Mouse (Mus musculus): ENCODE results near the gene Rgs6. TPM values are rescaled to one million over a fixed set of nuclear protein-coding genes. Genes with fewer than 3 reads are reported as not detected.

The Rgs6 gene
- polyA plus RNA-seq, 2 experiments: 0.07 to 0.20 TPM

- Histone ChIP-seq H3K27me3 (ENCODE audit: control insufficient read depth, insufficient read depth, low read length) (no peaks in the 10 kb centered on the region), H3K27ac (peak overlapping the region; percentile 33), H3K4me1 (replicated peaks; ENCODE audit: control insufficient read depth in 2 of 2, insufficient read depth in 2 of 2, low read length in 1 of 2) (peaks cover 31% of the 10 kb centered on the region in 2 experiments), H3K36me3 (replicated peaks; ENCODE audit: control insufficient read depth, insufficient read depth, low read depth) (no peaks in the 10 kb centered on the region), H3K9ac (replicated peaks) (peak overlapping the region; percentile 16; the same call in 1 of the 2 replicates), H3K4me2 (ENCODE audit: low read depth) (peak overlapping the region; percentile 7), H3K4me3 (ENCODE audit: insufficient read depth in 1 of 2, low read depth in 2 of 2, low read length in 2 of 2) (no peak overlapping the region), H3K9me3 (ENCODE audit: control insufficient read depth, low read length) (no peaks in the 10 kb centered on the region)
- peak; percentile 82 for ATAC-seq (ENCODE audit: insufficient read depth)
- WGBS (ENCODE audit: insufficient replicate concordance): 10% methylated on average over 3 of the region's 3 CpGs
- DNase-seq (ENCODE audit: low read depth in 3 of 3, low spot score in 3 of 3): peak; percentile 36 to 49 (median 42)
- TF ChIP-seq CTCF (IDR thresholded peaks at IDR 0.05; ENCODE audit: low read depth) (no peak), EP300 (IDR thresholded peaks at IDR 0.05; ENCODE audit: low read depth) (peak; percentile 40)
Observed at GRCm38 (mm10) chr12:83143071-83143470, 555.0 kb downstream of the Rgs6 start.

GRCm38 (mm10) chr12:83143574-83143973 lies 555.5 kb downstream of the Rgs6 start:
- TF ChIP-seq EP300 (IDR thresholded peaks at IDR 0.05; ENCODE audit: low read depth) (no peak), CTCF (IDR thresholded peaks at IDR 0.05; ENCODE audit: low read depth) (no peak)
- no peak overlapping the region for H3K4me2 ChIP-seq (ENCODE audit: low read depth)
- peak overlapping the region; percentile 30 for H3K27ac ChIP-seq
- H3K36me3 ChIP-seq (replicated peaks; ENCODE audit: control insufficient read depth, insufficient read depth, low read depth): no peaks in the 10 kb centered on the region
- ATAC-seq (ENCODE audit: insufficient read depth) (no peak), DNase-seq (ENCODE audit: low read depth in 3 of 3, low spot score in 3 of 3) (no peak)
- 67% methylated on average over 1 of the region's 1 CpGs for WGBS (ENCODE audit: insufficient replicate concordance)
- H3K9ac ChIP-seq (replicated peaks): peak overlapping the region; percentile 16; the same call in 1 of the 2 replicates
- H3K27me3 ChIP-seq (ENCODE audit: control insufficient read depth, insufficient read depth, low read length): no peaks in the 10 kb centered on the region
- peaks cover 31% of the 10 kb centered on the region in 2 experiments for H3K4me1 ChIP-seq (replicated peaks; ENCODE audit: control insufficient read depth in 2 of 2, insufficient read depth in 2 of 2, low read length in 1 of 2)
- H3K4me3 ChIP-seq (ENCODE audit: insufficient read depth in 1 of 2, low read depth in 2 of 2, low read length in 2 of 2): no peak overlapping the region
- no peaks in the 10 kb centered on the region for H3K9me3 ChIP-seq (ENCODE audit: control insufficient read depth, low read length)

- Histone ChIP-seq H3K36me3 (replicated peaks; ENCODE audit: control insufficient read depth, insufficient read depth, low read depth) (no peaks in the 10 kb centered on the region), H3K4me2 (ENCODE audit: low read depth) (no peak overlapping the region), H3K27me3 (ENCODE audit: control insufficient read depth, insufficient read depth, low read length) (no peaks in the 10 kb centered on the region), H3K9me3 (ENCODE audit: control insufficient read depth, low read length) (no peaks in the 10 kb centered on the region), H3K4me3 (ENCODE audit: insufficient read depth in 1 of 2, low read depth in 2 of 2, low read length in 2 of 2) (no peak overlapping the region), H3K4me1 (replicated peaks; ENCODE audit: control insufficient read depth in 2 of 2, insufficient read depth in 2 of 2, low read length in 1 of 2) (peaks cover 31% of the 10 kb centered on the region in 2 experiments), H3K9ac (replicated peaks) (no peak overlapping the region), H3K27ac (no peak overlapping the region)
- 74% methylated on average over 3 of the region's 3 CpGs for WGBS (ENCODE audit: insufficient replicate concordance)
- DNase-seq (ENCODE audit: low read depth in 3 of 3, low spot score in 3 of 3): no peak
- TF ChIP-seq CTCF (IDR thresholded peaks at IDR 0.05; ENCODE audit: low read depth) (no peak), EP300 (IDR thresholded peaks at IDR 0.05; ENCODE audit: low read depth) (no peak)
- no peak for ATAC-seq (ENCODE audit: insufficient read depth)
Observed at GRCm38 (mm10) chr12:83145074-83145473, 557.0 kb downstream of the Rgs6 start.

- Histone ChIP-seq H3K4me3 (ENCODE audit: insufficient read depth in 1 of 2, low read depth in 2 of 2, low read length in 2 of 2) (no peak overlapping the region), H3K27ac (no peak overlapping the region), H3K27me3 (ENCODE audit: control insufficient read depth, insufficient read depth, low read length) (no peaks in the 10 kb centered on the region), H3K9ac (replicated peaks) (no peak overlapping the region), H3K36me3 (replicated peaks; ENCODE audit: control insufficient read depth, insufficient read depth, low read depth) (no peaks in the 10 kb centered on the region), H3K9me3 (ENCODE audit: control insufficient read depth, low read length) (no peaks in the 10 kb centered on the region), H3K4me1 (replicated peaks; ENCODE audit: control insufficient read depth in 2 of 2, insufficient read depth in 2 of 2, low read length in 1 of 2) (peaks cover 26 to 27% of the 10 kb centered on the region in 2 experiments), H3K4me2 (ENCODE audit: low read depth) (no peak overlapping the region)
- no peak for TF ChIP-seq EP300 (IDR thresholded peaks at IDR 0.05; ENCODE audit: low read depth)
- TF ChIP-seq CTCF (IDR thresholded peaks at IDR 0.05; ENCODE audit: low read depth): no peak
- DNase-seq (ENCODE audit: low read depth in 3 of 3, low spot score in 3 of 3): no peak
- WGBS (ENCODE audit: insufficient replicate concordance): 49% methylated on average over 3 of the region's 3 CpGs
- ATAC-seq (ENCODE audit: insufficient read depth): no peak
Observed at GRCm38 (mm10) chr12:83145902-83146301, 557.8 kb downstream of the Rgs6 start.

- no peak overlapping the region for H3K4me2 ChIP-seq (ENCODE audit: low read depth)
- peaks cover 16 to 17% of the 10 kb centered on the region in 2 experiments for H3K4me1 ChIP-seq (replicated peaks; ENCODE audit: control insufficient read depth in 2 of 2, insufficient read depth in 2 of 2, low read length in 1 of 2)
- no peaks in the 10 kb centered on the region for H3K9me3 ChIP-seq (ENCODE audit: control insufficient read depth, low read length)
- DNase-seq (ENCODE audit: low read depth in 3 of 3, low spot score in 3 of 3) (no peak), ATAC-seq (ENCODE audit: insufficient read depth) (no peak)
- no peaks in the 10 kb centered on the region for H3K36me3 ChIP-seq (replicated peaks; ENCODE audit: control insufficient read depth, insufficient read depth, low read depth)
- no peak overlapping the region for H3K9ac ChIP-seq (replicated peaks)
- no peak overlapping the region for H3K27ac ChIP-seq
- no peak overlapping the region for H3K4me3 ChIP-seq (ENCODE audit: insufficient read depth in 1 of 2, low read depth in 2 of 2, low read length in 2 of 2)
- WGBS (ENCODE audit: insufficient replicate concordance): 39% methylated on average over 2 of the region's 2 CpGs
- TF ChIP-seq CTCF (IDR thresholded peaks at IDR 0.05; ENCODE audit: low read depth) (no peak), EP300 (IDR thresholded peaks at IDR 0.05; ENCODE audit: low read depth) (no peak)
- no peaks in the 10 kb centered on the region for H3K27me3 ChIP-seq (ENCODE audit: control insufficient read depth, insufficient read depth, low read length)
Observed at GRCm38 (mm10) chr12:83146917-83147316, 558.8 kb downstream of the Rgs6 start.

Data from liver, embryonic 14.5 days (tissue).